Mouse (Mus musculus) stomach, embryonic 15.5 days (tissue): Measurements from ENCODE around the gene Sept9. TPM values are rescaled to one million over a fixed set of nuclear protein-coding genes. Genes with fewer than 3 reads are reported as not detected.

Source experiments
- ATAC-seq: fragments of 200-750 bp; cut with Nextera tagmentation; 2 replicates; pipeline ENCODE4 v1.8.0; 2017; ENCODE audit warnings: low read depth, moderate number of reproducible peaks, moderate TSS enrichment; ENCODE audit not compliant: insufficient read depth, low FRiP score
- H3K27ac ChIP-seq: fragments of 300-500 bp; sonication (generic); 2 replicates; pipeline ENCODE4 v1.5.1; 2015; ENCODE audit warnings: mild to moderate bottlenecking, inconsistent platforms
- H3K27me3 ChIP-seq: fragments of 300-500 bp; sonication (generic); replicated peaks from 2 replicates; pipeline ENCODE4 v1.6.1; 2015; ENCODE audit warnings: inconsistent platforms
- H3K36me3 ChIP-seq: fragments of 300-500 bp; sonication (generic); 2 replicates; pipeline ENCODE4 v1.6.1; 2015; ENCODE audit warnings: inconsistent platforms
- H3K4me1 ChIP-seq: fragments of 300-500 bp; sonication (generic); 2 replicates; pipeline ENCODE4 v1.6.1; 2015; ENCODE audit warnings: inconsistent platforms
- H3K4me2 ChIP-seq: fragments of 300-500 bp; sonication (generic); 2 replicates; pipeline ENCODE4 v1.6.1; 2015; ENCODE audit warnings: mild to moderate bottlenecking, inconsistent platforms
- H3K4me3 ChIP-seq: fragments of 300-500 bp; sonication (generic); replicated peaks from 2 replicates; pipeline ENCODE4 v1.5.1; 2015; ENCODE audit warnings: inconsistent platforms
- H3K9ac ChIP-seq: fragments of 300-500 bp; sonication (generic); 2 replicates; pipeline ENCODE4 v1.6.1; 2015; ENCODE audit warnings: inconsistent platforms
- H3K9me3 ChIP-seq: fragments of 300-500 bp; sonication (generic); 2 replicates; pipeline ENCODE4 v1.6.1; 2016; ENCODE audit warnings: inconsistent platforms
- WGBS: fragments of 180-500 bp; shearing (Covaris S2); methylation state at CpG from one replicate; pipeline ENCODE4 v1.1.7; 2015; 5-methylcytosine and 5-hydroxymethylcytosine counted together
- polyA plus RNA-seq: library from polyadenylated mRNA; unstranded; fragments of >200 nt; fragmentation: Nextera tagmentation; extraction: Ambion mirVana; gene quantifications from 2 replicates; pipeline ENCODE4 v1.2.1, GENCODE M21; 2015

Sept9 gene
- polyA plus RNA-seq, 1 experiment from 2014 or later = 107 TPM

- Histone ChIP-seq H3K9ac (no peak overlapping the region), H3K27ac (peak overlapping the region; percentile 54; the same call in 1 of the 2 replicates), H3K9me3 (no peaks in the 10 kb centered on the region), H3K4me1 (peaks cover 17% of the 10 kb centered on the region), H3K27me3 (peaks cover 16% of the 10 kb centered on the region), H3K4me2 (peak overlapping the region; percentile 57), H3K4me3 (no peak overlapping the region), H3K36me3 (no peaks in the 10 kb centered on the region)
- WGBS = 19% methylated on average over 4 of the region's 4 CpGs
- no peak for ATAC-seq
Measured at GRCm38 (mm10) chr11:117407196-117407595, 207.7 kb downstream of the Sept9 start.

GRCm38 (mm10) chr11:117407651-117408441 is 208.4 kb downstream of the Sept9 start:
- H3K9me3 ChIP-seq = no peaks in the 10 kb centered on the region
- 2% methylated on average over 28 of the region's 28 CpGs for WGBS

GRCm38 (mm10) chr11:117408442-117409031 is 209.1 kb downstream of the Sept9 start:
- no peak for ATAC-seq
- Histone ChIP-seq H3K27ac (no peak overlapping the region), H3K36me3 (no peaks in the 10 kb centered on the region), H3K9me3 (no peaks in the 10 kb centered on the region), H3K4me3 (no peak overlapping the region), H3K27me3 (peaks cover 19% of the 10 kb centered on the region), H3K4me1 (peaks cover 21% of the 10 kb centered on the region), H3K9ac (no peak overlapping the region), H3K4me2 (peak overlapping the region; percentile 57; the same call in 1 of the 2 replicates)
- 7% methylated on average over 16 of the region's 16 CpGs for WGBS

More at GRCm38 (mm10) chr11:117407651-117408441, 208.4 kb downstream of the Sept9 start:
- Histone ChIP-seq H3K36me3 (no peaks in the 10 kb centered on the region), H3K27ac (peak overlapping the region; percentile 54; the same call in 1 of the 2 replicates), H3K4me3 (peak overlapping the region; percentile 30), H3K27me3 (peaks cover 16% of the 10 kb centered on the region), H3K4me1 (peaks cover 17% of the 10 kb centered on the region), H3K9ac (no peak overlapping the region), H3K4me2 (peak overlapping the region; percentile 57)
- peak; percentile 64 for ATAC-seq

- no peak for ATAC-seq
- 48% methylated on average over 11 of the region's 11 CpGs for WGBS
- H3K9ac ChIP-seq = no peak overlapping the region
- peaks cover 23% of the 10 kb centered on the region for H3K27me3 ChIP-seq
- peaks cover 25% of the 10 kb centered on the region for H3K4me1 ChIP-seq
- H3K9me3 ChIP-seq = no peaks in the 10 kb centered on the region
- H3K4me3 ChIP-seq = no peak overlapping the region
- H3K27ac ChIP-seq = no peak overlapping the region
- H3K4me2 ChIP-seq = no peak overlapping the region
- H3K36me3 ChIP-seq = no peaks in the 10 kb centered on the region
Measured at GRCm38 (mm10) chr11:117409331-117409730, 209.9 kb downstream of the Sept9 start.

GRCm38 (mm10) chr11:117410059-117410458 is 210.6 kb downstream of the Sept9 start:
- peaks cover 31% of the 10 kb centered on the region for H3K27me3 ChIP-seq
- H3K4me1 ChIP-seq = peaks cover 31% of the 10 kb centered on the region
- no peak overlapping the region for H3K27ac ChIP-seq
- no peaks in the 10 kb centered on the region for H3K9me3 ChIP-seq
- no peak overlapping the region for H3K4me2 ChIP-seq
- 19% methylated on average over 6 of the region's 6 CpGs for WGBS
- H3K9ac ChIP-seq = no peak overlapping the region
- no peaks in the 10 kb centered on the region for H3K36me3 ChIP-seq
- no peak for ATAC-seq
- no peak overlapping the region for H3K4me3 ChIP-seq

GRCm38 (mm10) chr11:117411663-117412062 is 212.2 kb downstream of the Sept9 start:
- H3K36me3 ChIP-seq = no peaks in the 10 kb centered on the region
- H3K4me1 ChIP-seq = peaks cover 42% of the 10 kb centered on the region
- no peak overlapping the region for H3K4me2 ChIP-seq
- H3K4me3 ChIP-seq = no peak overlapping the region
- no peaks in the 10 kb centered on the region for H3K9me3 ChIP-seq
- no peak overlapping the region for H3K27ac ChIP-seq
- WGBS = 85% methylated on average over 4 of the region's 4 CpGs
- no peak overlapping the region for H3K9ac ChIP-seq
- ATAC-seq = no peak
- H3K27me3 ChIP-seq = peaks cover 29% of the 10 kb centered on the region

Other genes with a start within 250 kb of the Sept9 start
- gene Sec14l1, start 84.5 kb upstream of the Sept9 start, polyA plus RNA-seq = 48.0 and 49.5 TPM in 2 replicates